In the genomic region with DNA sequence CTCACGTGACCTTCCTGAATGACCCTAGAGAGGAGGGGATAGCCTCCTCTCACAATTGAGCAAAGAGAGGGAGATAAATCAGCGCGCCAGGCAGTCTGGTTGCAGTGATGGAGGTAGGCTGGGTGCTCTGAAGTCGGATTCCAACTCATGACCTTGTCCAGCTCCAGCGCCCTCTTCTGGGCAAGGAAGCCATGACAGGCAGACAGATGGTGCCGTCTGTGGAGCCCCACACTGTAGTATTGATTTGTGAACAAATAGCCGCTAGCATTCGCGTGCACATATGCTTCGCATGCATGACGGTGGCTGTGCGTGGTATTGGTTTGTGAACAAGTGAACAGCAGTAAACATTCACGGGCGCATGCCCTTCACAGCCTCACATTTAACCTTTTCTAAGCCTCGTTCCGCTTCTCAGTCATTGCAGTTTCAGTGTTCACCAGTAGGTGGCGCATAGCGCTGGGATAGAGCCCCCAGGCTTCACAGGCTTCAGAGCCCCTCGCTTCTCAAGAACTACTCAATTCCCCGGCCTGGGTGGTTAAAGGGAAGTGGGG, we compare ENCODE assay signal across 8 mouse cellular contexts. TPM values are rescaled to one million over a fixed set of nuclear protein-coding genes. Genes with fewer than 3 reads are reported as not detected.
DNase-seq lines count a peak whose midpoint lies in the region; ATAC-seq and TF ChIP-seq lines count a peak whose summit lies in the region.

No protein-coding gene starts in this region.

- H3K36me3 ChIP-seq in ES-Bruce4 (ENCODE audit: control insufficient read depth, insufficient read depth, low read length, poor library complexity, severe bottlenecking): no peaks in the 10 kb centered on the region
- no peaks in the 10 kb centered on the region for H3K36me3 ChIP-seq in forebrain, embryonic 12.5 days (replicated peaks)
- H3K36me3 ChIP-seq in heart, postnatal 0 days (replicated peaks; ENCODE audit: control insufficient read depth, insufficient read depth, low read length): no peaks in the 10 kb centered on the region
- no peaks in the 10 kb centered on the region for H3K36me3 ChIP-seq in liver, embryonic 15.5 days (replicated peaks)
- no peaks in the 10 kb centered on the region for H3K36me3 ChIP-seq in neural tube, embryonic 11.5 days (ENCODE audit: control insufficient read depth, insufficient read depth, low read length)
- no peaks in the 10 kb centered on the region for H3K36me3 ChIP-seq in stomach, postnatal 0 days (ENCODE audit: control insufficient read depth, insufficient read depth, low read length)

- peak overlapping the region; percentile 64 for H3K4me2 ChIP-seq in forebrain, embryonic 12.5 days
- peak overlapping the region; percentile 65 for H3K4me2 ChIP-seq in heart, postnatal 0 days (ENCODE audit: low read depth, low read length)
- peak overlapping the region; percentile 91 for H3K4me2 ChIP-seq in liver, embryonic 15.5 days
- peak overlapping the region; percentile 48 for H3K4me2 ChIP-seq in neural tube, embryonic 11.5 days (ENCODE audit: low read depth)
- H3K4me2 ChIP-seq in stomach, postnatal 0 days (replicated peaks; ENCODE audit: low read depth): peak overlapping the region; percentile 64

- peaks cover 3% of the 10 kb centered on the region for H3K4me1 ChIP-seq in ES-Bruce4 (ENCODE audit: control insufficient read depth, insufficient read depth, low read length)
- peaks cover 11% of the 10 kb centered on the region for H3K4me1 ChIP-seq in forebrain, embryonic 12.5 days
- no peaks in the 10 kb centered on the region for H3K4me1 ChIP-seq in heart, postnatal 0 days (ENCODE audit: control insufficient read depth, insufficient read depth)
- peaks cover 44% of the 10 kb centered on the region for H3K4me1 ChIP-seq in liver, embryonic 15.5 days (replicated peaks)
- no peaks in the 10 kb centered on the region for H3K4me1 ChIP-seq in neural tube, embryonic 11.5 days (ENCODE audit: control insufficient read depth, insufficient read depth, low read length)
- H3K4me1 ChIP-seq in stomach, postnatal 0 days (replicated peaks; ENCODE audit: control insufficient read depth, insufficient read depth): 0 out of 2 replicates have a peak, but pooled peaks cover 3% of the 10 kb centered on the region

- WGBS in forebrain, embryonic 12.5 days: 2% methylated on average over 20 of the region's 20 CpGs
- 4% methylated on average over 20 of the region's 20 CpGs for WGBS in heart, postnatal 0 days
- 1% methylated on average over 20 of the region's 20 CpGs for WGBS in liver, embryonic 15.5 days (ENCODE audit: insufficient replicate concordance)
- 3% methylated on average over 20 of the region's 20 CpGs for WGBS in neural tube, embryonic 11.5 days
- 4% methylated on average over 20 of the region's 20 CpGs for WGBS in stomach, postnatal 0 days

- TF ChIP-seq EP300 in ES-Bruce4 (IDR thresholded peaks at IDR 0.05; ENCODE audit: insufficient read depth, low read depth, low read length): no peak
- no peak for TF ChIP-seq EP300 in heart, postnatal 0 days (IDR thresholded peaks at IDR 0.05; ENCODE audit: low read depth)
- TF ChIP-seq EP300 in stomach, postnatal 0 days (optimal IDR thresholded peaks at IDR 0.05): no peak

- peak; percentile 90 for DNase-seq in c-Kit-positive CD71-positive TER-119-positive erythroid progenitor cells, embryonic 14.5 days (ENCODE audit: low spot score)
- peak; percentile 68 for DNase-seq in heart, postnatal 0 days (ENCODE audit: low spot score)
- peak; percentile 79 to 92 for DNase-seq in kidney, postnatal 36 days
- DNase-seq in neural tube, embryonic 11.5 days (ENCODE audit: low spot score): peak; percentile 88
- DNase-seq in stomach, postnatal 0 days (ENCODE audit: low spot score): peak; percentile 84

- no peak overlapping the region for H3K27ac ChIP-seq in ES-Bruce4 (ENCODE audit: insufficient read depth, low read length)
- no peak overlapping the region for H3K27ac ChIP-seq in forebrain, embryonic 12.5 days
- H3K27ac ChIP-seq in heart, postnatal 0 days (ENCODE audit: low read depth): no peak overlapping the region
- peak overlapping the region; percentile 96 for H3K27ac ChIP-seq in liver, embryonic 15.5 days (replicated peaks)
- no peak overlapping the region for H3K27ac ChIP-seq in neural tube, embryonic 11.5 days (ENCODE audit: low read depth, low read length)
- H3K27ac ChIP-seq in stomach, postnatal 0 days (replicated peaks): peak overlapping the region; percentile 75; the same call in 1 of the 2 replicates

- no peaks in the 10 kb centered on the region for H3K9me3 ChIP-seq in ES-Bruce4 (replicated peaks; ENCODE audit: control insufficient read depth, insufficient read depth, low read length, poor library complexity, severe bottlenecking)
- no peaks in the 10 kb centered on the region for H3K9me3 ChIP-seq in forebrain, embryonic 12.5 days
- no peaks in the 10 kb centered on the region for H3K9me3 ChIP-seq in heart, postnatal 0 days (replicated peaks; ENCODE audit: control insufficient read depth, low read length)
- no peaks in the 10 kb centered on the region for H3K9me3 ChIP-seq in liver, embryonic 15.5 days (replicated peaks)
- H3K9me3 ChIP-seq in neural tube, embryonic 11.5 days (ENCODE audit: control insufficient read depth, low read length): no peaks in the 10 kb centered on the region
- H3K9me3 ChIP-seq in stomach, postnatal 0 days (ENCODE audit: control insufficient read depth, low read length): no peaks in the 10 kb centered on the region

- H3K4me3 ChIP-seq in ES-Bruce4 (ENCODE audit: low read depth, low read length): peak overlapping the region; percentile 72
- H3K4me3 ChIP-seq in forebrain, embryonic 12.5 days (replicated peaks): peak overlapping the region; percentile 40
- H3K4me3 ChIP-seq in heart, postnatal 0 days (ENCODE audit: low read depth, low read length): peak overlapping the region; percentile 47
- peak overlapping the region; percentile 59 for H3K4me3 ChIP-seq in liver, embryonic 15.5 days (replicated peaks)
- peak overlapping the region; percentile 34 for H3K4me3 ChIP-seq in neural tube, embryonic 11.5 days (ENCODE audit: low read depth, low read length)
- peak overlapping the region; percentile 43 for H3K4me3 ChIP-seq in stomach, postnatal 0 days (ENCODE audit: low read depth, low read length)

- ATAC-seq in forebrain, embryonic 12.5 days (ENCODE audit: low FRiP score): peak; percentile 77
- peak; percentile 78 for ATAC-seq in heart, postnatal 0 days (ENCODE audit: insufficient read depth, low read depth)
- peak; percentile 66 for ATAC-seq in liver, embryonic 15.5 days (ENCODE audit: insufficient read depth)
- peak; percentile 72 for ATAC-seq in neural tube, embryonic 11.5 days (ENCODE audit: insufficient read depth, low FRiP score, low TSS enrichment)
- peak; percentile 55 for ATAC-seq in stomach, postnatal 0 days (ENCODE audit: low FRiP score, low TSS enrichment)

- H3K9ac ChIP-seq in ES-Bruce4 (ENCODE audit: low read depth, poor library complexity, severe bottlenecking): peak overlapping the region; percentile 26; the same call in 1 of the 2 replicates
- H3K9ac ChIP-seq in forebrain, embryonic 12.5 days: peak overlapping the region; percentile 44
- no peak overlapping the region for H3K9ac ChIP-seq in heart, postnatal 0 days (replicated peaks; ENCODE audit: low read depth, low read length)
- peak overlapping the region; percentile 63 for H3K9ac ChIP-seq in liver, embryonic 15.5 days
- H3K9ac ChIP-seq in neural tube, embryonic 11.5 days (ENCODE audit: low read length): peak overlapping the region; percentile 26; the same call in 1 of the 2 replicates
- peak overlapping the region; percentile 52 for H3K9ac ChIP-seq in stomach, postnatal 0 days (ENCODE audit: low read length)

- no peak for TF ChIP-seq POLR2A in ES-Bruce4 (IDR thresholded peaks at IDR 0.05; ENCODE audit: insufficient read depth, low read length)

- peak; percentile 75 for TF ChIP-seq CTCF in ES-Bruce4 (IDR thresholded peaks at IDR 0.05; ENCODE audit: low read depth, low read length)
- TF ChIP-seq CTCF in heart, postnatal 0 days (IDR thresholded peaks at IDR 0.05; ENCODE audit: low read depth): peak; percentile 80
- peak; percentile 89 for TF ChIP-seq CTCF in stomach, postnatal 0 days (IDR thresholded peaks at IDR 0.05; ENCODE audit: low read depth)

- H3K27me3 ChIP-seq in ES-Bruce4 (ENCODE audit: control insufficient read depth, insufficient read depth, low read length, poor library complexity, severe bottlenecking): no peaks in the 10 kb centered on the region
- no peaks in the 10 kb centered on the region for H3K27me3 ChIP-seq in forebrain, embryonic 12.5 days
- H3K27me3 ChIP-seq in heart, postnatal 0 days (ENCODE audit: control insufficient read depth, insufficient read depth, low read length): no peaks in the 10 kb centered on the region
- H3K27me3 ChIP-seq in liver, embryonic 15.5 days: no peaks in the 10 kb centered on the region
- H3K27me3 ChIP-seq in neural tube, embryonic 11.5 days (ENCODE audit: control insufficient read depth, insufficient read depth, low read length): no peaks in the 10 kb centered on the region
- no peaks in the 10 kb centered on the region for H3K27me3 ChIP-seq in stomach, postnatal 0 days (ENCODE audit: control insufficient read depth, insufficient read depth, low read length)

RNA-seq across cellular contexts. Expression of gene Gucy2g, which starts 22.8 kb away (rescaled TPM):
- 0.25 TPM in 1 of 2 replicates, not detected in the other for polyA plus RNA-seq in ES-Bruce4 (2011; ENCODE audit: insufficient read depth, insufficient read length, low read depth, missing spikeins)
- polyA plus RNA-seq in forebrain, embryonic 12.5 days (2016; fragmentation: Nextera tagmentation; extraction: Ambion mirVana): not detected in 2 replicates
- total RNA-seq in heart, postnatal 0 days (2014; rRNA removed; ENCODE audit: low replicate concordance): not detected in 2 replicates
- not detected in 2 replicates for polyA plus RNA-seq in heart, postnatal 0 days (2015; fragmentation: Nextera tagmentation; extraction: Ambion mirVana)
- polyA plus RNA-seq in liver, embryonic 15.5 days (2015; fragmentation: Nextera tagmentation; extraction: Ambion mirVana): not detected in 2 replicates
- not detected in 2 replicates for polyA plus RNA-seq in neural tube, embryonic 11.5 days (2014; fragmentation: Nextera tagmentation; extraction: Ambion mirVana)
- polyA plus RNA-seq in stomach, postnatal 0 days (2015; fragmentation: Nextera tagmentation; extraction: Ambion mirVana): 0.08 TPM in 2 replicates

RNA-seq across cellular contexts. Expression of gene Acsl5, which starts 33.5 kb away (rescaled TPM):
- polyA plus RNA-seq in ES-Bruce4 (2011; ENCODE audit: insufficient read depth, insufficient read length, low read depth, missing spikeins): 16.8 and 22.0 TPM in 2 replicates
- 15.5 and 18.9 TPM in 2 replicates for polyA plus RNA-seq in forebrain, embryonic 12.5 days (2016; fragmentation: Nextera tagmentation; extraction: Ambion mirVana)
- total RNA-seq in heart, postnatal 0 days (2014; rRNA removed; ENCODE audit: low replicate concordance): 14.7 and 28.1 TPM in 2 replicates
- 15.0 and 15.8 TPM in 2 replicates for polyA plus RNA-seq in heart, postnatal 0 days (2015; fragmentation: Nextera tagmentation; extraction: Ambion mirVana)
- 154 and 157 TPM in 2 replicates for polyA plus RNA-seq in liver, embryonic 15.5 days (2015; fragmentation: Nextera tagmentation; extraction: Ambion mirVana)
- polyA plus RNA-seq in neural tube, embryonic 11.5 days (2014; fragmentation: Nextera tagmentation; extraction: Ambion mirVana): 19.4 and 20.8 TPM in 2 replicates
- polyA plus RNA-seq in stomach, postnatal 0 days (2015; fragmentation: Nextera tagmentation; extraction: Ambion mirVana): 62.7 and 63.2 TPM in 2 replicates

RNA-seq across cellular contexts. Expression of gene Tectb, which starts 37.7 kb away (rescaled TPM):
- polyA plus RNA-seq in ES-Bruce4 (2011; ENCODE audit: insufficient read depth, insufficient read length, low read depth, missing spikeins): not detected in 2 replicates
- polyA plus RNA-seq in forebrain, embryonic 12.5 days (2016; fragmentation: Nextera tagmentation; extraction: Ambion mirVana): 0.13 and 0.36 TPM in 2 replicates
- total RNA-seq in heart, postnatal 0 days (2014; rRNA removed; ENCODE audit: low replicate concordance): not detected in 2 replicates
- polyA plus RNA-seq in heart, postnatal 0 days (2015; fragmentation: Nextera tagmentation; extraction: Ambion mirVana): 0.15 and 0.18 TPM in 2 replicates
- polyA plus RNA-seq in liver, embryonic 15.5 days (2015; fragmentation: Nextera tagmentation; extraction: Ambion mirVana): 0.37 and 0.38 TPM in 2 replicates
- not detected in 2 replicates for polyA plus RNA-seq in neural tube, embryonic 11.5 days (2014; fragmentation: Nextera tagmentation; extraction: Ambion mirVana)
- polyA plus RNA-seq in stomach, postnatal 0 days (2015; fragmentation: Nextera tagmentation; extraction: Ambion mirVana): 0.16 and 0.23 TPM in 2 replicates

Comparison
In these comparisons a context has a peak if more than half of its experiments do, and no peak if none do; other contexts are left out.
1. H3K27ac ChIP-seq: peak in liver, embryonic 15.5 days (single experiment) and stomach, postnatal 0 days (single experiment); none in ES-Bruce4 (single experiment), forebrain, embryonic 12.5 days (single experiment), heart, postnatal 0 days (single experiment) and neural tube, embryonic 11.5 days (single experiment).
2. Peak in every context shown above with its lines, with median percentiles within 50 percentile points of each other: H3K4me3 ChIP-seq, CTCF ChIP-seq, DNase-seq, ATAC-seq and H3K4me2 ChIP-seq.